Mouse (Mus musculus): ENCODE data around the gene Sult1b1. TPM values are rescaled to one million over a fixed set of nuclear protein-coding genes. Genes with fewer than 3 reads are reported as not detected.

Gene Sult1b1
- not detected in 2 replicates for polyA plus RNA-seq (2015; fragmentation: Nextera tagmentation; extraction: Ambion mirVana)

- no peak within 1 kb of the TSS for H3K4me2 ChIP-seq
- no peak for ATAC-seq (ENCODE audit: borderline replicate concordance, extremely low read depth, low FRiP score, low TSS enrichment)
- no peaks in the 10 kb centered on the region for H3K36me3 ChIP-seq
- H3K27ac ChIP-seq: no peak within 1 kb of the TSS
- H3K4me1 ChIP-seq: no peaks in the 10 kb centered on the region
- 68% methylated on average over 2 of the region's 2 CpGs for WGBS
- no peaks in the 10 kb centered on the region for H3K9me3 ChIP-seq
- no peak within 1 kb of the TSS for H3K4me3 ChIP-seq
- no peaks in the 10 kb centered on the region for H3K27me3 ChIP-seq
- H3K9ac ChIP-seq: no peak within 1 kb of the TSS
Observed at GRCm38 (mm10) chr5:87538111-87538510, at the start of gene Sult1b1. TSS of gene Sult1b1 (minus strand) at chr5:87538195.

DNA sequence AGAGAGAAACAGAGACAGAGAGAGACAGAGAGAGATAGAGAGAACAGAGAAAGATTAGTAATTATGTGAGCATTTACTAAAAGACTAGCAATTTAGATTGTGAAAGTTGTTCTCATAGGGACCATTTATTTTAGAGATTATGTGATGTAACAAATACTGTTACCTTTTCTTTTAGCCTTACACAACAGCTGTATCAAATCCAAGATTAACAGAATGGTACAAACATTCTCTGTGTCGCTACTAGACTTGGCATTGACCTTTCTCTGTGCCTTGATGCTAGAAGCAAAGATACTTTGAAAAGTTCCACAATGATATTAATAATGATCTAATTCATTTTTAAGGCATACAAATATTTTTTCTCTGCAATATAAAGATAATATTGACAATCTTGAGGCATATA lies 42.4 kb upstream of the Sult1b1 start:
- Histone ChIP-seq H3K27ac (no peak overlapping the region), H3K4me3 (no peak overlapping the region), H3K27me3 (no peaks in the 10 kb centered on the region), H3K9ac (no peak overlapping the region), H3K4me1 (no peaks in the 10 kb centered on the region), H3K4me2 (no peak overlapping the region), H3K9me3 (no peaks in the 10 kb centered on the region), H3K36me3 (no peaks in the 10 kb centered on the region)
- 56% methylated on average over 1 of the region's 1 CpGs for WGBS
- no peak for ATAC-seq (ENCODE audit: borderline replicate concordance, extremely low read depth, low FRiP score, low TSS enrichment)

DNA sequence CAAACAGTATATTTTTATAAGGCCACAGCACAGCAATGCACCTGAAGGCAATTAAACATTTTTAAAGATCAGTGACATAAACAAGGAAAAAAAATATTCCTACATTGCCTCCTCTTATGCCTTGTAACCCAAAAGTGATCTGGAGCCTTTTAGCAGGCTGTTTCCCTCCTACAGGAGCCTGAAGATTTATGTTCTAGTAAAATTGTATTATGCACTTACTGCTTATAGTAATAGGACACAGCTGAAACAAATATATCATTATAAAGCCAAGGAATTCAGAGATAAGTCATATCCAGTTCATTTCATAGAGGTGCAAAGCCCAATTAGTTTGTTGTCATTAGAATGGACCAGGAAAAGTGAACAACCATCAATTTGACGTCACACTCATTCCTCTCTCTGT lies 36.2 kb upstream of the Sult1b1 start:
- no peak overlapping the region for H3K9ac ChIP-seq
- H3K9me3 ChIP-seq: no peaks in the 10 kb centered on the region
- no peaks in the 10 kb centered on the region for H3K4me1 ChIP-seq
- 24% methylated on average over 1 of the region's 1 CpGs for WGBS
- no peak overlapping the region for H3K4me2 ChIP-seq
- no peaks in the 10 kb centered on the region for H3K36me3 ChIP-seq
- no peak overlapping the region for H3K27ac ChIP-seq
- H3K4me3 ChIP-seq: no peak overlapping the region
- no peak for ATAC-seq (ENCODE audit: borderline replicate concordance, extremely low read depth, low FRiP score, low TSS enrichment)
- H3K27me3 ChIP-seq: no peaks in the 10 kb centered on the region

GRCm38 (mm10) chr5:87573490-87573889 lies 35.5 kb upstream of the Sult1b1 start:
- no peak overlapping the region for H3K27ac ChIP-seq
- 53% methylated on average over 5 of the region's 5 CpGs for WGBS
- no peak overlapping the region for H3K4me3 ChIP-seq
- no peak for ATAC-seq (ENCODE audit: borderline replicate concordance, extremely low read depth, low FRiP score, low TSS enrichment)
- no peaks in the 10 kb centered on the region for H3K27me3 ChIP-seq
- no peak overlapping the region for H3K9ac ChIP-seq
- no peaks in the 10 kb centered on the region for H3K4me1 ChIP-seq
- H3K4me2 ChIP-seq: no peak overlapping the region
- no peaks in the 10 kb centered on the region for H3K9me3 ChIP-seq
- H3K36me3 ChIP-seq: no peaks in the 10 kb centered on the region

- Histone ChIP-seq H3K9ac (no peak overlapping the region), H3K4me2 (no peak overlapping the region), H3K27me3 (no peaks in the 10 kb centered on the region), H3K36me3 (no peaks in the 10 kb centered on the region), H3K4me3 (no peak overlapping the region), H3K27ac (no peak overlapping the region), H3K9me3 (no peaks in the 10 kb centered on the region), H3K4me1 (no peaks in the 10 kb centered on the region)
- WGBS: 85% methylated on average over 6 of the region's 6 CpGs
- no peak for ATAC-seq (ENCODE audit: borderline replicate concordance, extremely low read depth, low FRiP score, low TSS enrichment)
Observed at GRCm38 (mm10) chr5:87572781-87573180, 34.8 kb upstream of the Sult1b1 start.

DNA sequence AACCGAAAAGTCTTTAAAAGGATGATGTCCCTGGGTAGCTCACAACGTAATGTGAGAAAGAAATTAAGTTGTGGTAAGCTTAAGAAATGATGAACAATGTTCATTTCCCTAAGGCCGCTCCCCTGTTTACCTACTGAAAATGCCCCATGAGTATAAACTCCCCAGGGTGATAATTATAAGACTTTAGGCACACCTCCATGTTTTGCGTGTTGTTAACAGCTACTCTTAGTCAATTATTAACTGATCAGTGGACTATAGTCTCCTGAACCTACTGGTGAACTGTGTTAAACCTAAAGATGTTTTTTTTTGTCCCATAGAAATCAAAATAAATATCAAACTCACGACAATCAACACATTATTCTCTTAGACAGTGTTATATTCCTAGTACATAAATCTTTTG lies 30.9 kb upstream of the Sult1b1 start, which contains the start of gene Sult1d1:
Gene Sult1d1 (minus strand): TSS at position 183 of the 400 bp plus-strand sequence.
- Histone ChIP-seq H3K4me1 (no peaks in the 10 kb centered on the region), H3K27me3 (no peaks in the 10 kb centered on the region), H3K4me3 (no peak within 1 kb of the TSS), H3K27ac (no peak within 1 kb of the TSS), H3K36me3 (no peaks in the 10 kb centered on the region), H3K4me2 (no peak within 1 kb of the TSS), H3K9me3 (no peaks in the 10 kb centered on the region), H3K9ac (no peak within 1 kb of the TSS)
- WGBS: 73% methylated on average over 5 of the region's 5 CpGs
- no peak for ATAC-seq (ENCODE audit: borderline replicate concordance, extremely low read depth, low FRiP score, low TSS enrichment)

- no peak overlapping the region for H3K4me2 ChIP-seq
- no peaks in the 10 kb centered on the region for H3K9me3 ChIP-seq
- H3K4me3 ChIP-seq: no peak overlapping the region
- no peak for ATAC-seq (ENCODE audit: borderline replicate concordance, extremely low read depth, low FRiP score, low TSS enrichment)
- H3K9ac ChIP-seq: no peak overlapping the region
- WGBS: 83% methylated on average over 1 of the region's 1 CpGs
- no peak overlapping the region for H3K27ac ChIP-seq
- no peaks in the 10 kb centered on the region for H3K36me3 ChIP-seq
- H3K27me3 ChIP-seq: no peaks in the 10 kb centered on the region
- H3K4me1 ChIP-seq: no peaks in the 10 kb centered on the region
Observed at GRCm38 (mm10) chr5:87567306-87567705, 29.3 kb upstream of the Sult1b1 start.

DNA sequence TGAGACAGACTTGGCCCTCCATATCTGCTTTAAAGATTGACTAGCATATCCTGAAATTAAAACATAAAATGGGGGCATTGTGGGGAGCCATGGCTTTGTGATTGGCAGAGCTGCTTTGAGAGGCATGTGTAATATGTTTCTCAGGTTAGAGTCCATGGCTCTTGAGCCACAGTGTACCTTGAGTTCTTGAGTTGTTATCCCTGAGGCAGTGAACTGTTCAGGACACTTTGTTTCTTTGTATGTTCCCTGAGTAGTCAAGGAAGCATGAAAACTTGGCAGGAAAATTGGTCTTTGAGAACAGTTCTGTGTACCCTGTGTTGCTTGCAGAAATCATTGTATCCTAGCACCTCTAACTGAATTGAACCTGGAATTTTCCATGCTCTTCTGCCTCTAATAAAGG lies 25.0 kb upstream of the Sult1b1 start:
- no peaks in the 10 kb centered on the region for H3K36me3 ChIP-seq
- no peak overlapping the region for H3K4me2 ChIP-seq
- no peak overlapping the region for H3K9ac ChIP-seq
- H3K4me1 ChIP-seq: no peaks in the 10 kb centered on the region
- H3K9me3 ChIP-seq: no peaks in the 10 kb centered on the region
- no peak overlapping the region for H3K4me3 ChIP-seq
- H3K27me3 ChIP-seq: no peaks in the 10 kb centered on the region
- ATAC-seq (ENCODE audit: borderline replicate concordance, extremely low read depth, low FRiP score, low TSS enrichment): no peak
- no peak overlapping the region for H3K27ac ChIP-seq

DNA sequence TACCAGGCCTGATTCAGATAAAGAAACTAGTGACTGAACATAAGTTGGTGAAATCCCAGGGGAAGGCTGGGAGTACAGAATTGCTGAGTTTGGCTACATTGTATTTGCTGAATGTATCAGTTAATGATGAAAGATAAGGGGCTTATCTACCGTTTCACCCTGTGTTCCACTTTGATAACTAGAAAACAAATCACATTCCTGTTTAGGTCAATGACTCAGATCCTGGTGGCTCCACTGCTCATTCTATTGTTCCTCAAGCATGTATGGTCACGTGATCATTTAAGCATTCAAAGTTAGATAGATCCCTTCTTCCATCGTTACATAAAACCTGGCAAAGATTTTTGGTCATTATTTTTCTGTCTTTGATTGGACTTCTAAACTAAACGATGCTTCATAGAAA lies 24.5 kb upstream of the Sult1b1 start:
- H3K36me3 ChIP-seq: no peaks in the 10 kb centered on the region
- H3K27ac ChIP-seq: no peak overlapping the region
- no peaks in the 10 kb centered on the region for H3K4me1 ChIP-seq
- no peak for ATAC-seq (ENCODE audit: borderline replicate concordance, extremely low read depth, low FRiP score, low TSS enrichment)
- 64% methylated on average over 4 of the region's 4 CpGs for WGBS
- no peak overlapping the region for H3K4me3 ChIP-seq
- H3K27me3 ChIP-seq: no peaks in the 10 kb centered on the region
- H3K9me3 ChIP-seq: no peaks in the 10 kb centered on the region
- no peak overlapping the region for H3K9ac ChIP-seq
- H3K4me2 ChIP-seq: no peak overlapping the region

DNA sequence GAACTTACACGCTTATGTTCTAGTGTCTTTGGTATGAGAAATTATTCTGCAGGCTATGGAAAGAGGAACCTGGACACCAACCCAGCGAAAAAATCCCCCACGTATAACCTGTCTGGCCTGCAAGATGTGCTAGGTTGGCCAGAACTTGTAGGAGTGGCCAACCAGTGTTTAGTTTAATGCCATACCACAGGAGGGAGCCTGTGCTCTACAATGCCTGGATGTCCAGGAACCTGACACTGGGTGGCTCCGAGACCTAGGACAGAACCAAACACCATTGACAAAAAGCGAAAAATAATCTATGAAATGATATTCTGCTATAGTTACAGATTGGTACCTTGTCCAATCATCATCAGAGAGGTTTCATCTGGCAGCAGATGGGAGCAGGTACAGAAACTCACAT lies 22.1 kb upstream of the Sult1b1 start:
- H3K36me3 ChIP-seq: no peaks in the 10 kb centered on the region
- H3K9ac ChIP-seq: no peak overlapping the region
- H3K27me3 ChIP-seq: no peaks in the 10 kb centered on the region
- no peak overlapping the region for H3K4me3 ChIP-seq
- H3K9me3 ChIP-seq: no peaks in the 10 kb centered on the region
- 62% methylated on average over 5 of the region's 5 CpGs for WGBS
- H3K4me2 ChIP-seq: no peak overlapping the region
- no peak for ATAC-seq (ENCODE audit: borderline replicate concordance, extremely low read depth, low FRiP score, low TSS enrichment)
- H3K4me1 ChIP-seq: no peaks in the 10 kb centered on the region
- no peak overlapping the region for H3K27ac ChIP-seq

- no peak overlapping the region for H3K27ac ChIP-seq
- H3K9me3 ChIP-seq: no peaks in the 10 kb centered on the region
- no peaks in the 10 kb centered on the region for H3K27me3 ChIP-seq
- no peaks in the 10 kb centered on the region for H3K36me3 ChIP-seq
- 36% methylated on average over 1 of the region's 1 CpGs for WGBS
- H3K4me2 ChIP-seq: no peak overlapping the region
- ATAC-seq (ENCODE audit: borderline replicate concordance, extremely low read depth, low FRiP score, low TSS enrichment): no peak
- H3K4me3 ChIP-seq: no peak overlapping the region
- no peak overlapping the region for H3K9ac ChIP-seq
- H3K4me1 ChIP-seq: no peaks in the 10 kb centered on the region
Observed at GRCm38 (mm10) chr5:87550935-87551334, 12.9 kb upstream of the Sult1b1 start.

DNA sequence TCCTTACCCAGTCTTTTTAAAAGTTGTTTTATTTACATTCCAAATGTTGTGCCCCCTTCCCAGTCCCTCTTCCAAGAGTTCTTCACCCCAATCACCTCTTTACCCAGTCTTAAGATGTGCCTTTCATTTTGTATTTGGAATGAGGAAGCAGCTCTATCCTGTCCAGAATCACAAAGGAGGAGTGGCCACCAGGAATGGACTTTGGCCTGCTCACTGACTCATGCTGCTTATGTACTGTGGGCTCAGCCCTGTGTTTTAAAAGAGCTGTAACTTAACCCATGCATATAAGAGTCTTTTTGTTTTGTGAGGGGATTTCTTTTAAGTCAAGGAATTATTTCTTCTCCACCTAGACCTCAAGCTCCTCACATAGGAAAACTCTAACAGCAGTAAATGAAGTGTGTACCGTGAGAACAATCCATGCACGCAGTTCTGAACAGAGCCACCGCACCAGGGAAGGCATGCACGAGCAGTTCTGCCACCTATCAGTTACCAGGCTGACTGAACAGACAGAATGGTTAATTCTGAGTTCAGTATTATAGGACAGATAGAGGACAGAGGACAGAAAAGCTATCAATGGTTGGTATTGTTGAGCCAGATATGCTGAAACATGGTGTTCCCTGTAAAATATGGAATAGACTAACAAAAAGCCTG lies 1.9 kb downstream of the Sult1b1 start:
- no peak for ATAC-seq (ENCODE audit: borderline replicate concordance, extremely low read depth, low FRiP score, low TSS enrichment)
- 83% methylated on average over 4 of the region's 4 CpGs for WGBS
- no peak overlapping the region for H3K9ac ChIP-seq
- no peaks in the 10 kb centered on the region for H3K4me1 ChIP-seq
- H3K27me3 ChIP-seq: no peaks in the 10 kb centered on the region
- no peak overlapping the region for H3K4me3 ChIP-seq
- H3K36me3 ChIP-seq: no peaks in the 10 kb centered on the region
- H3K9me3 ChIP-seq: no peaks in the 10 kb centered on the region
- H3K27ac ChIP-seq: no peak overlapping the region
- H3K4me2 ChIP-seq: no peak overlapping the region

DNA sequence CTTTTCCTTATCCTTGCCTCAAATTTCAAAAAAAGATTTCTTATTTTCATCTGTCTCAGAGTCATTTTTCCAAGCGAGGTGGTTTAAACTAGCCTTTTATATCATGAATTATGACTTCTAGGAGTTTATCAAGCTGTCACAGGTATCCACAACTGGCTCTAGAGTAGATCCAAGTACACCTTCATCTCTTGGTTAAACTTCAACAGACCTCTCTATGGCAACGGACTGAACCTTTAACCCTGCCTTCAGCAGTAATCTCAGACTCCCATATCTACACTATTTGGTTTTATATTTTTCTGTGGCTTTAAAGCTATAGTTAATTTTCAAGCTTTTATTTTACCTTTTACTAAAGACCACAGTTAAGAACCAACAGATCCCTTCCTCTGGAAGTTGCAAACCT lies 5.7 kb downstream of the Sult1b1 start:
- no peak overlapping the region for H3K9ac ChIP-seq
- H3K9me3 ChIP-seq: no peaks in the 10 kb centered on the region
- 45% methylated on average over 2 of the region's 2 CpGs for WGBS
- no peaks in the 10 kb centered on the region for H3K36me3 ChIP-seq
- no peaks in the 10 kb centered on the region for H3K27me3 ChIP-seq
- no peak overlapping the region for H3K4me3 ChIP-seq
- no peak for ATAC-seq (ENCODE audit: borderline replicate concordance, extremely low read depth, low FRiP score, low TSS enrichment)
- no peaks in the 10 kb centered on the region for H3K4me1 ChIP-seq
- H3K4me2 ChIP-seq: no peak overlapping the region
- no peak overlapping the region for H3K27ac ChIP-seq

All from lung, embryonic 15.5 days (tissue).